Mouse (Mus musculus) limb, embryonic 10.5 days (tissue): Measurements from ENCODE around the gene Ick. TPM values are rescaled to one million over a fixed set of nuclear protein-coding genes. Genes with fewer than 3 reads are reported as not detected.

Experiments used
- DNase-seq: peaks from one replicate; pipeline ENCODE4 v3.0.0-alpha.2; 2017; ENCODE audit warnings: low spot score
- H3K27ac ChIP-seq: fragments of 300-500 bp; sonication (generic); 2 replicates; pipeline ENCODE4 v1.5.1; 2016; ENCODE audit warnings: mild to moderate bottlenecking
- H3K27me3 ChIP-seq: fragments of 300-500 bp; sonication (generic); 2 replicates; pipeline ENCODE4 v1.6.1; 2016; ENCODE audit warnings: low read depth, mild to moderate bottlenecking; ENCODE audit not compliant: poor library complexity, severe bottlenecking
- H3K36me3 ChIP-seq: fragments of 300-500 bp; sonication (generic); 2 replicates; pipeline ENCODE4 v1.6.1; 2016; ENCODE audit warnings: mild to moderate bottlenecking, moderate library complexity
- H3K4me1 ChIP-seq: fragments of 300-500 bp; sonication (generic); 2 replicates; pipeline ENCODE4 v1.6.1; 2016
- H3K4me3 ChIP-seq: fragments of 300-500 bp; sonication (generic); 2 replicates; pipeline ENCODE4 v1.5.1; 2016; ENCODE audit warnings: mild to moderate bottlenecking, moderate library complexity
- H3K9me3 ChIP-seq: fragments of 300-500 bp; sonication (generic); replicated peaks from 2 replicates; pipeline ENCODE4 v1.6.1; 2016; ENCODE audit warnings: mild to moderate bottlenecking
- WGBS: fragments of 180-500 bp; shearing (Covaris S2); methylation state at CpG from one replicate; pipeline ENCODE4 v1.1.7; 2016; 5-methylcytosine and 5-hydroxymethylcytosine counted together
- polyA plus RNA-seq: library from polyadenylated mRNA; unstranded; fragments of >200 nt; fragmentation: Nextera tagmentation; extraction: Ambion mirVana; gene quantifications from 2 replicates; pipeline ENCODE4 v1.2.1, GENCODE M21; 2016

The Ick gene
- polyA plus RNA-seq, 1 experiment from 2014 or later: 47.4 TPM

DNA sequence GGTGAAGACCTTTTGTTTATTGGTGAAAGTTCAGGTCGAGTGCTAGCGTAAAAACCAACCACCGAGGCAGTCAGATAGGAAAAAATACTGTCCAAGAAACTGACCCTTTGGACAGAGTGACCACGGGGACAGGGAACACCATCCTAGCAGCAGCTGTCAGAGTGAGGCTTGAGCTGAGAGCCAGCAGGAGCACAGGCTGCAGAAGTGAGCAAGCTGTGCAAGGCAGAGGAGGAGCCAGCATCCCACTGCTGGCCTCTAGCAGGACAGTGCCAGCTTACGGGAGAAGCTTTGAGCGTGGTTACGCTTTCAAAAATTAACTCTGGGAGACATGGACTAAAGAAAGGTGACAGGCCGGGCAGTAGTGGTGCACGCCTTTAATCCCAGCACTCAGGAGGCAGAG is 21.2 kb upstream of the Ick start:
- no peak for DNase-seq
- Histone ChIP-seq H3K36me3 (peaks cover 67% of the 10 kb centered on the region), H3K27ac (no peak overlapping the region), H3K27me3 (no peaks in the 10 kb centered on the region), H3K9me3 (no peaks in the 10 kb centered on the region), H3K4me1 (no peaks in the 10 kb centered on the region), H3K4me3 (no peak overlapping the region)
- 89% methylated on average over 9 of the region's 9 CpGs for WGBS

DNA sequence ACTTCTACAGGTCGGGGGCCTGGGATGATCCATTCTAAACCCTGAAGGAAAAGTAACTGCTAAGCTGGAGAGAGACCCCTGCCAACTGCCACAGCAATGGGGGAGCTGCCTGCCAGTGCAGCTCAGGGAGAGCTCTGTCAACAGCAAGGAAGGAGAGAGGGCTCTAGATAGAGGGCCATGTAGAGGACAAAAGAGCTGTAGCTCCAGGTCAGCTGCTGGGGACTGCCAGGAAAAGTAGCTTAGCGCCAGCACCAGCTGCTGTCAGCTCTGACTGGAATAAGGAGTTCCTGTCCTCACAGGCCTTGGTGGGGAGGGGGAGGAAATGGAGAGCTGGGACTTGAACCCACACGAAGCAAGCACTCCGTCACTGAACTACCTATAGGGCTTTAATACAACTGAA is 20.5 kb upstream of the Ick start:
- no peaks in the 10 kb centered on the region for H3K27me3 ChIP-seq
- H3K9me3 ChIP-seq: no peaks in the 10 kb centered on the region
- 81% methylated on average over 4 of the region's 4 CpGs for WGBS
- no peak overlapping the region for H3K27ac ChIP-seq
- peaks cover 69% of the 10 kb centered on the region for H3K36me3 ChIP-seq
- no peaks in the 10 kb centered on the region for H3K4me1 ChIP-seq
- H3K4me3 ChIP-seq: no peak overlapping the region
- no peak for DNase-seq

DNA sequence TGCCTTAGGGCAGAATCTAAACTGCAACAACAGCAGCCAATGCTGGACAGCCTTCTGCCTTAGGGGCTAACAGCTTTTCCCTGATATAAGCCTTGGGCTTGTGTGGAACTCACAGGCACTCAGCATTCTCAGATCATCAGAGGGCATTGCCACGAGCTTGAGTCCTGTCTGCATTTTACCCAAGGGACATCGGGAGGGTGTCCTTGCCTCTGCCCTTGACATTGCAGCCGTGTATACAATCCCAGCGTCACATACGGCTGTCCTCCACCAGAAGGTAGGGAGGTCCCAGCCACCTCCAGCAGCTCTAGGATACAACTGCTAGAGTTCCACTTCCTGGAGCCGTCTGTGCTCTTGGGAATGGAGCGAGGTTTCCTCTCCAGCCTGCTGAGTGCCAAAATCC is 20.0 kb upstream of the Ick start:
- 85% methylated on average over 7 of the region's 7 CpGs for WGBS
- Histone ChIP-seq H3K4me1 (no peaks in the 10 kb centered on the region), H3K9me3 (no peaks in the 10 kb centered on the region), H3K27me3 (no peaks in the 10 kb centered on the region), H3K36me3 (peaks cover 64% of the 10 kb centered on the region), H3K27ac (no peak overlapping the region), H3K4me3 (no peak overlapping the region)
- no peak for DNase-seq

DNA sequence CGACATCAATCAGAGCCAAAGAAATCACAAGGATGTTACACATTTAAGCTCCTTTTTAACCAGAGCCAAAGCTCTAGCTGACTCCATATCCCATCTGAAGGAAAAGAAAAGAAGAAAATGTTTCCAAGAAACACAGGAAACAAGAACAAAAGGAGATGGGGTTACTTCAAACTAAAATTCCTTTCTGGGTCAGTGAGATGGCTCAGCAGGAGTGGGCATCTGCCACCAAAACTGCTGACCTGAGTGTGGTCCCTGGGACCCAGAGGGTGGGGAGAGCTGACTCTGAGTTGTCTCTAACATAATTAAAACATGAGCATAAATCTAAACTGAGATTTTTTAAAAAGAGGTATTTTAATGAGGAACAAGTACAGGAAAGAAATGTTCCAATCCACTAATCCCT is 19.1 kb upstream of the Ick start:
- no peak for DNase-seq
- 91% methylated on average over 1 of the region's 1 CpGs for WGBS
- H3K36me3 ChIP-seq: peaks cover 61% of the 10 kb centered on the region

DNA sequence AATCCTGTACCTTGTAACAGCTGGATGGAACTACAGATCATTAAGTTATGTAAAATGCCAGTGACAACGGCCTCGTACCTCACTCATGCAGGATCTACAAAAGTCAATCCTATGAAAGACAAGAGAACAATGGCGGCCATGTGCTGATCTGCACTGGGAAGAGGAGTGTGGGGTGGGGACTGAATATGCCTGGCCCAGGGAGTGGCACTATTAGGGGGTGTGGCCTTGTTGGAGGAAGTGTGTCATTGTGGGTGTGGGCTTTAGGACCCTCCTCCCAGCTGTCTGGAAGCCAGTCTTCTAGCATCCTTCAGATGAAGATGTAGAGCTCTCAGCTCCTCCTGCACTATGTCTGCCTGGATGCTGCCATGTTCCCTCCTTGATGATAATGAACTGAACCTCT is 18.4 kb upstream of the Ick start:
- DNase-seq: no peak
- Histone ChIP-seq H3K36me3 (peaks cover 61% of the 10 kb centered on the region), H3K27me3 (no peaks in the 10 kb centered on the region), H3K27ac (no peak overlapping the region), H3K4me3 (no peak overlapping the region), H3K4me1 (no peaks in the 10 kb centered on the region), H3K9me3 (no peaks in the 10 kb centered on the region)
- WGBS: 95% methylated on average over 3 of the region's 3 CpGs

More for the DNA sequence above, 19.1 kb upstream of the Ick start:
- H3K9me3 ChIP-seq: no peaks in the 10 kb centered on the region
- no peak overlapping the region for H3K27ac ChIP-seq
- no peaks in the 10 kb centered on the region for H3K27me3 ChIP-seq
- no peaks in the 10 kb centered on the region for H3K4me1 ChIP-seq
- no peak overlapping the region for H3K4me3 ChIP-seq

DNA sequence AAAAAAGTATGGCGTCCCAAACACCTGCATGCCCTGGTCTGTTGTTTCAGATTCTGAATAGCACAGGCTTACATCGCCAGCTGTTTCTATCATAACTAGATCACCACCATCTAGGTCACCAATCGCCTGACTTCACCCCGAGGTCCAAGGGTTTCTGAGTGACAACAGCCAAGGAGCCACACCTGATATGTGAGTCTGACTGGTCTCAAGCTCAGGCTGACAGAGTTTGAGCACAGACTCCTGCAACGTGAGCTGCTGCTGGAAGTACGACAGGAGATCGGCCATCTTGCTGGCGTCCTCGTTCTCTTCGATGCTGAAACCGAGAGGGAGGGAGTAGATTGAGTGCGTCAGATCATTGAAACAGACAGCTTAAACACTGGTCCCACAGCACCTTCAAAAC is 13.3 kb upstream of the Ick start:
- Histone ChIP-seq H3K4me1 (no peaks in the 10 kb centered on the region), H3K9me3 (0 out of 2 replicates have a peak, but pooled peaks cover 4% of the 10 kb centered on the region), H3K27me3 (no peaks in the 10 kb centered on the region), H3K4me3 (no peak overlapping the region), H3K36me3 (peaks cover 75% of the 10 kb centered on the region), H3K27ac (no peak overlapping the region)
- no peak for DNase-seq
- 94% methylated on average over 12 of the region's 12 CpGs for WGBS

DNA sequence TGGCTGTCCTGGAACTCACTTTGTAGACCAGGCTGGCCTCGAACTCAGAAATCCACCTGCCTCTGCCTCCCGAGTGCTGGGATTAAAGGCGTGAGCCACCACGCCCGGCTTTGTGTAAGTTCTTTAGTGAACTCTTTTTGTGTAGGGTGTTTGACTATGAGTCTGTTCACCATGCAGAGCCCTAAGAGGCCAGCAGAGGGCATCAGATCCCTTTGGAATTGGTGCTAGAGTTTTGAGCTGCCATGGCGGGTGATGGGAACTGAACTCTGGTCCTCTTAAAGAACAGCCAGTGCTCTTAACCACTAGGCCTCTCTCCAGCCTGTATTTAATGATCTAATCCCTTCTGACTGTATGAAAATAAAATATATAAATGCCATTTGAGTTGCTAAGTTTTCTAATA is 12.6 kb upstream of the Ick start:
- WGBS: 98% methylated on average over 6 of the region's 6 CpGs
- no peak for DNase-seq
- Histone ChIP-seq H3K36me3 (peaks cover 76% of the 10 kb centered on the region), H3K4me1 (no peaks in the 10 kb centered on the region), H3K4me3 (no peak overlapping the region), H3K27me3 (no peaks in the 10 kb centered on the region), H3K27ac (no peak overlapping the region), H3K9me3 (0 out of 2 replicates have a peak, but pooled peaks cover 4% of the 10 kb centered on the region)

DNA sequence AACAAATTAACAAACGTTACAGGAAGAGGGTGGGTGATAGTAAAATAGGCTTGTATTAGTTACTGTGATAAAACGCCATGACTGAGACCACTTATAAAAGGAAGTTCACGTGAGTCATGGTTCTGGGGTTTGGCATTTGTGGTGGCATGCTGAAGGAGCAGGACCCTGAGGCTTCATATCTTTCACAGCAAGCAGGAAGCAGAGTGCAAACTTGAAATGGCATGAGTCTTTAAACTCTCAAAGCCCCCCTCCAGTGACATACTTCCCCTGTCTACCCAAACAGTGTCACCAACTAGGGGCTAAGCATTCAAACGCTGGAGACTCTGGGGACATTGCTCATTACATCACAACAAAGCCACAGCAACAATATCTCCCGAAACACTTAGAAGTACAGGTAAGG is 8.0 kb upstream of the Ick start:
- no peak overlapping the region for H3K4me3 ChIP-seq
- H3K4me1 ChIP-seq: no peaks in the 10 kb centered on the region
- WGBS: 91% methylated on average over 5 of the region's 5 CpGs
- DNase-seq: no peak
- H3K27me3 ChIP-seq: no peaks in the 10 kb centered on the region
- H3K27ac ChIP-seq: no peak overlapping the region
- 0 out of 2 replicates have a peak, but pooled peaks cover 4% of the 10 kb centered on the region for H3K9me3 ChIP-seq
- H3K36me3 ChIP-seq: peaks cover 51% of the 10 kb centered on the region

DNA sequence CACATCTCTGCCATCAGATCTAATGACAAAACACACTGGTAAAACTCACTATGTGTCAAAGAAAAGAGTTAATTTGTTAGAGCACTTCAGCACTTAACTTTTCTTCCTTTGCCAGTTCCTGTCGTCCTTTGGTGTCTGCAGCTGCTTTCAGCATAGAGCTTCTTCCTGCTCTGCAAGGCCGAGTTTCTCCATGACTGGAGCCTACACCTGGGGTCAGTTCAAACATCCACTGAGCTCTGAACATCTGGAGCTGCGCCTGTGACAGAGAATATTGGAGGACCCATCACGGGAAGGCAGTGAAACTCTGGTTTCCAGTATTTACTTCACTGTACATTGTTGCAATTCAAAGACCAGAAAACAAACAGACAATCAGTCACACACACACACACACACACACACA is 7.6 kb upstream of the Ick start:
- Histone ChIP-seq H3K4me1 (no peaks in the 10 kb centered on the region), H3K27ac (no peak overlapping the region), H3K27me3 (no peaks in the 10 kb centered on the region), H3K9me3 (0 out of 2 replicates have a peak, but pooled peaks cover 4% of the 10 kb centered on the region), H3K36me3 (peaks cover 49% of the 10 kb centered on the region), H3K4me3 (no peak overlapping the region)
- WGBS: 74% methylated on average over 4 of the region's 4 CpGs
- no peak for DNase-seq

DNA sequence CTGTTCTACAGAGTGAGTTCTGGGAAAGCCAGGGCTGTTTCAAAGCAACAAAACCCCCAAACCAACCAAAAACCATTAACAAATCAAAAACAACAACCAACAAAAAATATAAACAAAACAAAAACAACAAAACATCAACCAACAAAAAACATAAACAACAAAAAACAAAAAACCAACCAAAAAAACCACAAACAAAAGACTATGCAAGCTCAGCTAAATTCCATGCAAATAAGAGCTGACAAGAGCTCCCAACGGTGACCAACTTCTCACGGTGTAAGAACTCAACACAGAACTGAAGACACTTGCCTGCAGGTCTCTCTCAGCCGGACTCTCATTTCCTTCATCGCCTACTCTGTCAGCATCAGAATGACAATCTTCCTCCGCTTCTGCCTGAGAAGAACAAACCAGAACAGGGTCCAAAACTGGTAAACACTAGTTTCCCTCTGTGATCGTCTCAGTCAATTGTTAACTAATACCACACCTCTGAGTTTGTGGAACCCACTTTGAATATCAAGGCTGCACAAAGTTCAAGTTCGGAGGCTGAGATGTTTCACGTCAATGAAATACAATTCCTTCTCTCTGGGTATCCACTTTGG is 4.9 kb upstream of the Ick start:
- H3K27me3 ChIP-seq: no peaks in the 10 kb centered on the region
- no peak overlapping the region for H3K27ac ChIP-seq
- 88% methylated on average over 8 of the region's 8 CpGs for WGBS
- H3K4me3 ChIP-seq: no peak overlapping the region
- DNase-seq: no peak
- no peaks in the 10 kb centered on the region for H3K9me3 ChIP-seq
- H3K4me1 ChIP-seq: peaks cover 12% of the 10 kb centered on the region
- H3K36me3 ChIP-seq: peaks cover 24% of the 10 kb centered on the region

DNA sequence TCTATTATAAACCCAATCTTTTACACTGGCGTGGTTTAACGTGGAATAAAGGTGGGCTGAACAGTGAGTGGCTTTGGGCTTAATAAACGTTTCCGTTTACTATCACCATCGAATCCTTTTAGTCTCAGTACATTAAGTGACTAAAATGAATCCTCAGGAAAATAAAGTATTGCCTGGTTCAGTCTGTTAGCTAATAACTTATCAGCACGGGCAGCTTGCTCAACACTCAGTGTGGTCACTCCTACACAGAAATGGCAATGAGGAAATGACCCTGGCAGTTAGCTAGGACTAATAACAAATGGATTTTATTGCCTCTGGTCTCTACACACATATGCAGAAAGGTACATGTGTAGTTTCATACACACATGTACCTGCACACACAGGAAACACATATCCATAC is 4.0 kb upstream of the Ick start:
- H3K27ac ChIP-seq: no peak overlapping the region
- DNase-seq: no peak
- H3K4me1 ChIP-seq: peaks cover 16% of the 10 kb centered on the region
- no peaks in the 10 kb centered on the region for H3K27me3 ChIP-seq
- peaks cover 18% of the 10 kb centered on the region for H3K36me3 ChIP-seq
- WGBS: 90% methylated on average over 6 of the region's 6 CpGs
- H3K4me3 ChIP-seq: no peak overlapping the region
- H3K9me3 ChIP-seq: no peaks in the 10 kb centered on the region

DNA sequence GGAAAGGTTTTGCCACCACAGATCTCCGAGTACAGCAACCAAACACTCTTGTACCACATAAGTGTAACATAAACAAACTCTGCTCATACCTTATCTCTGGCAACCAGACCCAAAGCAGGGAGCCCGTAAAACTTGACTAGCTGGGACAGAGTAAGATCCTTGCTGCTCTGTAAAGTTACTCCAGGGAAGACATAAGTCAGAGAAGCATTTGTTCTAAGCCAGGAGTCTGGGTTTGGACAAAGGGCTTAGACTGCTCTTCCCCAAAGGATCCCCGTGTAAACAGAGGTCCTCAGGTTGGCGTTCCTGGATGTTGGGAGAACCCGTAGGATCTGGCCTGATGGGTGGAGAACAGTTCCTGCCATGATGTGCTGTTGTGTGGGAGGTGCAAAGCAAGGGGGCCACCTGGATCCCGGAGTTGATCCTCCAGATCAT is 3.5 kb upstream of the Ick start:
- peaks cover 16% of the 10 kb centered on the region for H3K4me1 ChIP-seq
- H3K4me3 ChIP-seq: no peak overlapping the region
- DNase-seq: no peak
- H3K27me3 ChIP-seq: no peaks in the 10 kb centered on the region
- no peak overlapping the region for H3K27ac ChIP-seq
- peaks cover 13% of the 10 kb centered on the region for H3K36me3 ChIP-seq
- WGBS: 73% methylated on average over 6 of the region's 6 CpGs
- no peaks in the 10 kb centered on the region for H3K9me3 ChIP-seq

DNA sequence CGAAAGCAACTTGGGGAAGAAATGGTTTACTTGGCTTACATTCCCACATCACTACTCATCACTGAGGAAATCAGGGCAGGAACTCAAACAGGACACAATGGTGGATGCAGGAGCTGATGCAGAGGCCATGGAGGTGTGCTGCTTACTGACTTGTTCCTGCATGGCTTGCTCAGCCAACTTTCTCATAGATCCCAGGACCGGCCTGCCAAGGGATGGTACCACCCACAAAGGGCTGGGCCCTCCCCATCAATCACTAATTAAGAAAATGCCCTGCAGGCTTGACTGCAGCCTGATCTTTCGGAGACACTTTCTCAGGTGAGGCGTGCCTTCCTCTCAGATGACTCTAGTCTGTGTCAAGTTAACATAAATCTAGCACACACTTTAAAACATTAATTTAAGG is 2.2 kb upstream of the Ick start:
- no peak overlapping the region for H3K27ac ChIP-seq
- no peak for DNase-seq
- no peaks in the 10 kb centered on the region for H3K9me3 ChIP-seq
- H3K4me1 ChIP-seq: peaks cover 16% of the 10 kb centered on the region
- 73% methylated on average over 4 of the region's 4 CpGs for WGBS
- no peaks in the 10 kb centered on the region for H3K27me3 ChIP-seq
- peaks cover 4% of the 10 kb centered on the region; the same call in 1 of the 2 replicates for H3K36me3 ChIP-seq
- H3K4me3 ChIP-seq: 0 out of 2 replicates have a peak overlapping the region, but pooled peaks have one; percentile 93

DNA sequence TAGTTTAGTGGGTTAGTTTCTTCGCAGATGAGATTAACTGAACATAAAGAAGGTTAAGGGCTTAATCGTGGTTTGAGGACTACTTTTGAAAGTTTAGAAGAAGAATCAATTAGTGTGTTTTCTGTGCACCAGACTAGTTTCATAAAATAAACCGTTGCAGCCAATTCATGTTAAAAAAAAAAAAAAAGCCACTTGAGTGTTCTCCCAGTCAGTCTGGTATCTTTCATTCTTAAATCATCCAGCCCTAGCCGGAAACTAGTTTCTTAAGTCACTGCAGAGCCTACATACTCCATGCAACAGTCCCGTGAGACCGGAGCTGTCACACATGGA is 1.4 kb upstream of the Ick start:
- Histone ChIP-seq H3K4me1 (peaks cover 16% of the 10 kb centered on the region), H3K9me3 (no peaks in the 10 kb centered on the region), H3K4me3 (peak overlapping the region; percentile 93), H3K27me3 (no peaks in the 10 kb centered on the region), H3K27ac (peak overlapping the region; percentile 94; the same call in 1 of the 2 replicates), H3K36me3 (peaks cover 4% of the 10 kb centered on the region; the same call in 1 of the 2 replicates)
- no peak for DNase-seq
- WGBS: 29% methylated on average over 6 of the region's 6 CpGs
